Mouse (Mus musculus) forebrain, embryonic 12.5 days (tissue): ENCODE measurements around the gene Apobec2. TPM values are rescaled to one million over a fixed set of nuclear protein-coding genes. Genes with fewer than 3 reads are reported as not detected.

Source experiments
- ATAC-seq: fragments of 200-750 bp; cut with Nextera tagmentation; 2 replicates; pipeline ENCODE4 v1.8.0; 2017; ENCODE audit warnings: moderate TSS enrichment; ENCODE audit not compliant: low FRiP score
- H3K27ac ChIP-seq: fragments of 300-500 bp; sonication (generic); 2 replicates; pipeline ENCODE4 v1.5.1; 2016; ENCODE audit warnings: mild to moderate bottlenecking
- H3K27me3 ChIP-seq: fragments of 300-500 bp; sonication (generic); 2 replicates; pipeline ENCODE4 v1.6.1; 2016; ENCODE audit warnings: mild to moderate bottlenecking
- H3K36me3 ChIP-seq: fragments of 300-500 bp; sonication (generic); replicated peaks from 2 replicates; pipeline ENCODE4 v1.6.1; 2016; ENCODE audit warnings: mild to moderate bottlenecking
- H3K4me1 ChIP-seq: fragments of 300-500 bp; sonication (generic); 2 replicates; pipeline ENCODE4 v1.6.1; 2016
- H3K4me2 ChIP-seq: fragments of 300-500 bp; sonication (generic); 2 replicates; pipeline ENCODE4 v1.6.1; 2016; ENCODE audit warnings: mild to moderate bottlenecking, moderate library complexity
- H3K4me3 ChIP-seq: fragments of 300-500 bp; sonication (generic); replicated peaks from 2 replicates; pipeline ENCODE4 v1.5.1; 2016; ENCODE audit warnings: mild to moderate bottlenecking
- H3K9ac ChIP-seq: fragments of 300-500 bp; sonication (generic); 2 replicates; pipeline ENCODE4 v1.6.1; 2016; ENCODE audit warnings: mild to moderate bottlenecking
- H3K9me3 ChIP-seq: fragments of 300-500 bp; sonication (generic); 2 replicates; pipeline ENCODE4 v1.6.1; 2016
- WGBS: fragments of 180-500 bp; shearing (Covaris S2); methylation state at CpG from one replicate; pipeline ENCODE4 v1.1.7; 2016; 5-methylcytosine and 5-hydroxymethylcytosine counted together
- polyA plus RNA-seq: library from polyadenylated mRNA; unstranded; fragments of >200 nt; fragmentation: Nextera tagmentation; extraction: Ambion mirVana; gene quantifications from 2 replicates; pipeline ENCODE4 v1.2.1, GENCODE M21; 2016

Gene Apobec2
- polyA plus RNA-seq, 1 experiment from 2014 or later, result 0.65 TPM

DNA sequence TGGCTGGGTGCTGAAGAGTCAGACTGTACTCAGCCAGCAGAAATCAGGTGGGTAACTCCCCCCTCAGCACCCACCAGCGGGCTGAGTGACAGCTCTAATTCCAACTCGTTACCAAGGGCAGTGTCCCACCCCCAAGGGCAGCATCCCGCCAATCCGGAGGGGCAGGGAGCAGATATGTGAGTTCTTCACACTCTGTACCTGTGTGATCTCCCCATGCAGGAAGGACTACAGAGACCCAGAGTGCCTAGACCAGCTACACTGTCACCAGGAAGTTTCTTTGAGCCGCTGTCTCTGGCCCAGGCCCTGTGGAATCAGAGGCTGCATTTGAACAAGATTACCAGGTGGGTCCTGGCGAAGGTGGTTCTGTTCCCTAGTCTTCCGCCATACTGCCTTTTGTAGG is 21.5 kb upstream of the Apobec2 start:
- 48% methylated on average over 7 of the region's 7 CpGs for WGBS
- Histone ChIP-seq H3K4me3 (no peak overlapping the region), H3K9me3 (no peaks in the 10 kb centered on the region), H3K4me1 (peaks cover 5% of the 10 kb centered on the region; the same call in 1 of the 2 replicates), H3K27me3 (no peaks in the 10 kb centered on the region), H3K36me3 (no peaks in the 10 kb centered on the region), H3K4me2 (no peak overlapping the region), H3K27ac (no peak overlapping the region), H3K9ac (no peak overlapping the region)
- no peak for ATAC-seq

DNA sequence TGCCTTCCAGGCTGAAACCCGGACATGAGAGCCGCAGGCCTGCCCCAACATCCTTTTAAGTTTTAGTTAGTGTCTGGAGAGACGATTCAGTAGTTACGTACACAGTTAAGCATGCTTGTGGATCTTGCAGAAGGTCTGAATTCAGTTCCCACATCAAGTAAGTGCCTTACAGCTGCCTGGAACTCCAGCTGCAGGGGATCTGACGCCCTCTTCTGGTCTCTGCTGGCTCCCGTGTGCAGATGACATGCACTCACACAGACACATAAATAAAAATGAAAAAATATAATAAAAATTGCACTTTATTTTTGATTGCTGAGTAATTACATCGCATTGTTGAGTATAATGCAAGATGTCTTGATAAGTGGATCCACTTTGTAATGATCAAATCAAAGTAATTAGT is 20.8 kb upstream of the Apobec2 start:
- no peak for ATAC-seq
- no peak overlapping the region for H3K27ac ChIP-seq
- WGBS, result 79% methylated on average over 7 of the region's 7 CpGs
- H3K9me3 ChIP-seq, result no peaks in the 10 kb centered on the region
- peaks cover 5% of the 10 kb centered on the region; the same call in 1 of the 2 replicates for H3K4me1 ChIP-seq
- no peak overlapping the region for H3K4me3 ChIP-seq
- no peak overlapping the region for H3K9ac ChIP-seq
- no peak overlapping the region for H3K4me2 ChIP-seq
- H3K36me3 ChIP-seq, result no peaks in the 10 kb centered on the region
- H3K27me3 ChIP-seq, result no peaks in the 10 kb centered on the region

DNA sequence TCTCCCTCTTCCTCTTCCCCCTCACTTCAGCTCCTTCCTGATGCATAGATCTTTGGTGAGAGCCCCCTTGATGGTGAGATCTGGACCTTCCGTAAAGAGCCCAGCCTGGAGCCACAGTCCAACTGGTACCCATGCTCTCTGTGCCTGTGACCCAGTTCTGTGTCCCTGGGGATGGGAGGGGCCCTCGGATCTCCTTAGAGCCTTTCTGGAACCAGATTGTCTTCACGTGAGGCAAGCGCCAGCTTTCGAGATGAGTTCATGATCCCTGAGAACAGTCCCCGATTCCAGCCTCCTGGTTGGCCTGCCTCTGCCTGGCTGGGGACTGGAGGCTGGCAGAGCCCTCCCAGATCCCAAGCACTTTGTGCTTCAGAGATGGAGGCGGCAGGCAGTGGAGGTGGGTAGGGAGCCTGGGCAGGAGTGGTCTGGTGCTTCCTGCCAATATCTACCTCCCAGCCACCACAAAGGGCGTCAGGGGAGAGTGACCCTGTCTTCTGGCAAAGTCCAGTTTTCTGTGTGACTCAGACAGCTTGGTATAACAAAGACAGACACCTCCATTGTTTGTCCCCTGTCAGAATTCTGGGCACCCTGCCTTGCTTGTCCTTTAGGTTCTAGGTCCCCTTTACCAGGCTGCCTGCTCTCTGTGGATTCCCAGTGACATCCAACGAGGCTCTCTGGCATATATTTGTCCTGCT is 19.2 kb upstream of the Apobec2 start:
- WGBS, result 69% methylated on average over 9 of the region's 9 CpGs
- no peak for ATAC-seq
- Histone ChIP-seq H3K27me3 (no peaks in the 10 kb centered on the region), H3K4me2 (no peak overlapping the region), H3K4me3 (no peak overlapping the region), H3K9me3 (no peaks in the 10 kb centered on the region), H3K4me1 (peaks cover 5% of the 10 kb centered on the region; the same call in 1 of the 2 replicates), H3K27ac (no peak overlapping the region), H3K9ac (no peak overlapping the region), H3K36me3 (no peaks in the 10 kb centered on the region)

DNA sequence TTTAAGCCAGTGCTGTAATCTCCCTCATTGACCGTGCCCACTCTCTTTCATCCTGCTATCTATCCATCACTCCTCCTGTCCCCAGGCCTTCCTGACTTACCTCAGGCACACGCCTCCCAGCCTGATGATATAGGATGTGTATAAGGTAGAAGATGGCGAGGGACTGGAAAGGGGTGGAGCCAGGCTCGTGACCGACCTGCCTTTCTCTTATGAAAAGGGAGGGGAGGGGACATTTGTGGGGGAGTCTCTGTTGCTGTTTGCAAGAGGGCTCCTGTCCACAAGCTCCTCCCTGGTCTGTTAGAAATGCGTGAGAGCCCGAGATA is 18.6 kb upstream of the Apobec2 start, which contains the start of gene Tspo2:
Gene Tspo2, minus strand, starts transcription at position 170 of the 323 bp plus-strand sequence.
- H3K36me3 ChIP-seq, result no peaks in the 10 kb centered on the region
- peaks cover 5% of the 10 kb centered on the region; the same call in 1 of the 2 replicates for H3K4me1 ChIP-seq
- no peak within 1 kb of the TSS for H3K4me3 ChIP-seq
- no peak within 1 kb of the TSS for H3K9ac ChIP-seq
- H3K4me2 ChIP-seq, result no peak within 1 kb of the TSS
- H3K9me3 ChIP-seq, result no peaks in the 10 kb centered on the region
- no peaks in the 10 kb centered on the region for H3K27me3 ChIP-seq
- no peak for ATAC-seq
- no peak within 1 kb of the TSS for H3K27ac ChIP-seq
- 67% methylated on average over 7 of the region's 7 CpGs for WGBS

DNA sequence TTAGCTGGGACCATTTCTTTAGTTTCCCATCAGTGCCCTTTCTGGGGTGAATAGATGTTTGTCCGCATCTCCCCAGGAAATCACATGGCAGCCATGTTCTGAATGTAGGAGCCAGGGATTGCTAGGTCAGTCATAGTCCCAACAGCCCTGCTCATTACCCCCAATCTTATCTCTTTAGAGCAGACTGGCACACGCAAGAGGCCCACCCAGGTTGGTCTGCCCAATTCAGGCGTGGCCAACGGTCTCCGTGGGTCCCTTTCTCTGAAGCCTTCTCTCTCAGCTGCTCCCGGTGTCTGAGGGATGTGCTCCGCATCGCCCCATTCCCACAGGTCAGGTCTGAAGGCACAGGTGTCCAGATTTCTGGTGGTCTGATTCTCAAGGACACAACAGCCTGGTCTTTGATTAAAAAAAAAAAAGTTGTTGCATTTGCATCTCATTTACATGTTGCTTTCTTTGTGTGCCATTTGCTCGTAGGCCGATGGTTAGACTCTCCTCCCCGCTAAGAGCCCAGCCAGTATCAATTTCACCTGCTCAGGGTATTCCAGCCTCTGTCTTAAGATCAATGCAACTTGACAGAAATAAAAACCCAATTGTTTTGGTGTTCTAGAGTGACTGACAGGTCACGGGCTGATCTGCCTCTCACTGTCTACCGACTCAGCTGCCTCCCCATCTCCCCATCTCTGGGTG is 18.1 kb upstream of the Apobec2 start:
- WGBS, result 80% methylated on average over 13 of the region's 13 CpGs
- Histone ChIP-seq H3K9me3 (no peaks in the 10 kb centered on the region), H3K27ac (no peak overlapping the region), H3K27me3 (no peaks in the 10 kb centered on the region), H3K4me2 (no peak overlapping the region), H3K36me3 (no peaks in the 10 kb centered on the region), H3K9ac (no peak overlapping the region), H3K4me3 (no peak overlapping the region), H3K4me1 (peaks cover 5% of the 10 kb centered on the region; the same call in 1 of the 2 replicates)
- ATAC-seq, result no peak

DNA sequence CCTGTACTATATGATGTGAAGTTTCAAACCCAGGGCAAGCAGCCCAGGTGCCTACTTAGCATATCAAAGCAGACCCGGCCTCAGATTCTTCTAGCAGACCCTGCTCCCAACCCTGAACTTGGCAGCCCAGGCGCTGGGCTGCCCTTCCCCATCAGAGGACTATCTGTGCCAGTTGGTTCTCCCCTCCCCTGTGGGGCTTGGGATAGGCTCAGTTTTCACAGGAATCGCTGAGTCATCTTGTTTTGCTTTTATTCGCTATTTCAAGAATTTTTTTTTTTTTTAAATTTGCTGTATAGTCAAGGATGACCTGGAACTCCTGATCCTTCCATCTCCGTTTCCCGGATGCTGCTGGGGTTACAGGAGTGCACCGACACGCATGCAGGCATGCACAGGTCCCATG is 14.9 kb upstream of the Apobec2 start:
- Histone ChIP-seq H3K9ac (no peak overlapping the region), H3K4me2 (no peak overlapping the region), H3K36me3 (no peaks in the 10 kb centered on the region), H3K4me3 (no peak overlapping the region), H3K27ac (no peak overlapping the region), H3K27me3 (no peaks in the 10 kb centered on the region), H3K4me1 (peaks cover 5% of the 10 kb centered on the region; the same call in 1 of the 2 replicates), H3K9me3 (no peaks in the 10 kb centered on the region)
- ATAC-seq, result no peak
- 75% methylated on average over 8 of the region's 8 CpGs for WGBS

DNA sequence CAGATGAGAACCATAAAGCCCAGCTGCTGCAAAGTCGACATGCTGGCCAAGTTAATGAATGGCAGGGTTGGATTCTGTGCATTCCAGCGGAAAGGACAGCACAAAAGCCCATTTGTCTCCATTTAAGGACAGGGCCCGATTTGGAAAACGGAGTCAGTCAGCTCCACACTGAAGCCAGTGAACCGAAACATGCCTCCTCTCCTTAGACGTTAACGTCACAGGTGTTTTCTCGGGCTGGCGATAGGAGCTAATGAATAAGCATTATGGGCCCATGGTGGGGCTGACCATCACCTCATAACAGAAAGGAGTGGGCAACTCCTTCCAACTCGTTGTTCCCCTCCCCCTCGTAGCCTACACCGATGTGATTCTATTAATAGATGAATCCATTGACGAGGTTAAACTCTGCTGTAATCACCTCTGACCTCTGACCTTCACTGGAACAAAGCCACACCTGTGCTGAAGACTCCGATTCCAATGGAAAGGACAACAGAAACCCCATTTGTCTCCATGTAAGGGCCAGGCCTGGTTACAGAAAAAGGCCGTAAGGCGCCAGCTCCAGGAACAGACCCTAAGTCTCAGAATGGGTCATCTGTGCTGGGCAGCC is 10.9 kb upstream of the Apobec2 start:
- no peak overlapping the region for H3K9ac ChIP-seq
- H3K36me3 ChIP-seq, result no peaks in the 10 kb centered on the region
- WGBS, result 52% methylated on average over 16 of the region's 16 CpGs
- no peak for ATAC-seq
- H3K4me3 ChIP-seq, result no peak overlapping the region
- no peaks in the 10 kb centered on the region for H3K27me3 ChIP-seq
- H3K9me3 ChIP-seq, result no peaks in the 10 kb centered on the region
- H3K4me1 ChIP-seq, result no peaks in the 10 kb centered on the region
- no peak overlapping the region for H3K4me2 ChIP-seq
- no peak overlapping the region for H3K27ac ChIP-seq

DNA sequence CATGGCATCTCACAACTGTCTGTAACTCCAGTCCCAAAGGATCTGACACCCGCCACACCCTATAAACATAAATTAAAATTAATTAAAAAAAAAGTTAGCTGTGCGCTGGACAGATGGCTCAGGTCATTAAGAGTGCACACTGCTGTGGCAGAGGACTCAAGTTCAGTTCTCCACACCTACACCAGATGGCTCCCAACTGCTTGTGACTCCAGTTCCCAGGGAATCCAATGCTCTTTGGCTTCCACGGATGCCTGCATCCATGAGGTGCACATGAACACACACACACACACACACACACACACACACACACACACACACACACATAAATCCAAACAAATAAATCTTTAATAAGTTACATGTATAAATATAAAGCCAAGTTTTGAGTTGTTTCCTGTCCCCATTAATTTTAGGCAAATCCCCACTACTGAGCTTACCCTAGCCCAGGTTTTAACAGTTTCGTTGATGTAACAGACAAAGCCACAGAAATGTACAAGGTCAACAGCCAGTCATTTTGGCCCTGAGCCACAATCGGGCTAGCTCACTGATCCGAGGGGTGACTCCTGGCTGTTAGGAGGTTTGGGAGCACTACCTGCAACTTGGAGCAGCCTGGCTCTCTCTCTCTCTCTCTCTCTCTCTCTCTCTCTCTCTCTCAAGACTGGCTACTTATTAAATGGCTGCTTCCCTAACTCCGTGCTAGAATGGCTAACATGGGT is 10.2 kb upstream of the Apobec2 start:
- H3K4me1 ChIP-seq, result no peaks in the 10 kb centered on the region
- WGBS, result 75% methylated on average over 7 of the region's 7 CpGs
- no peak overlapping the region for H3K4me2 ChIP-seq
- no peaks in the 10 kb centered on the region for H3K27me3 ChIP-seq
- H3K9me3 ChIP-seq, result no peaks in the 10 kb centered on the region
- H3K9ac ChIP-seq, result no peak overlapping the region
- no peaks in the 10 kb centered on the region for H3K36me3 ChIP-seq
- H3K4me3 ChIP-seq, result no peak overlapping the region
- ATAC-seq, result 0 out of 2 replicates have a peak, but pooled peaks have one; percentile 39
- no peak overlapping the region for H3K27ac ChIP-seq

DNA sequence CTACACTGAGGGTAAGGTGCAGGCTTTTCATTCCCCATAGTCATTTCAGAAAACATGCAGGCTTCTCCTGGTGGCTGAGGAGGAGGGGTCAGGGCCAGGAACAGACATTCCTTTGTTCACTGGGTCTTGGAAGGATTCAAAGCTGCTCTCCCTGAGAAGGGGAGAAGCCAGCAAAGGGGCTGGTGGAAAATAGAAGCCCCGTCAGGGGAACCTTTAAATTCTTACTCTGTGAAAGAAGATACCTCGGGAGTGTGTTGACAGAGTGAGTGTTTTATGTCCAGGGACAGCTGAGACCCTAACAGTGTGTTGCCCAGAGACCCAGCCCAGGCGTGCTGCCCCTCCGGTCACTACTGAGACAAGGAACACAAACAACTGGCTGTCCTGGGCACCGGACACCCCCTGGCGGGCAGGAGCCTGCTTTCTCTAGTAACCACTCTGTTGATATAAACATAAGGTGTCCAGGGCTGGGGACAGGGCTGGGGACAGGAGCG is 4.7 kb upstream of the Apobec2 start:
- Histone ChIP-seq H3K9me3 (no peaks in the 10 kb centered on the region), H3K27ac (peak overlapping the region; percentile 43; the same call in 1 of the 2 replicates), H3K4me3 (no peak overlapping the region), H3K27me3 (no peaks in the 10 kb centered on the region), H3K36me3 (no peaks in the 10 kb centered on the region), H3K4me1 (peaks cover 15% of the 10 kb centered on the region), H3K9ac (no peak overlapping the region), H3K4me2 (no peak overlapping the region)
- 0 out of 2 replicates have a peak, but pooled peaks have one; percentile 11 for ATAC-seq
- 32% methylated on average over 7 of the region's 7 CpGs for whole genome bisulfite sequencing

DNA sequence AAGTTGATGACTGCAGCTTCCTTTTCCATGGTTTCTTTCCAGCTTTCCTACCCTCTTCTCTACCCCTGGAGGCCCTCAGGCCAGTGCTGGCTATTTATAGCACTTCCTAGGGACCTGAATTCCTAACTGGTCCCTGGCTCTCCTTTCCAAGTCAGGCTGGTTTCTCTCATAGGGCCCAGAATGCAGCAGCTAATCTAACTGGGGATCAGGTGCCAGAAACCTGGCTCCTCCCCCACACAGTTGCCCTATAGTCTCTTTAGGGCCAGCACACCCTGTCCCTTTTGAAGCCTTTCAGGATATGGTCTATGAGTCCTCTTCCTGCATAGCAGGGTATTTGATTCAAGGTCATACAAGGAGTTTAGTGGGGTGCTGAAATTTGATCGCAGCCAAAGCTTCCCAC is 3.8 kb upstream of the Apobec2 start:
- Histone ChIP-seq H3K4me3 (no peak overlapping the region), H3K27me3 (no peaks in the 10 kb centered on the region), H3K4me1 (peaks cover 18% of the 10 kb centered on the region), H3K9ac (no peak overlapping the region), H3K9me3 (no peaks in the 10 kb centered on the region), H3K27ac (peak overlapping the region; percentile 3; the same call in 1 of the 2 replicates), H3K4me2 (no peak overlapping the region), H3K36me3 (no peaks in the 10 kb centered on the region)
- ATAC-seq, result no peak
- 76% methylated on average over 1 of the region's 1 CpGs for WGBS

DNA sequence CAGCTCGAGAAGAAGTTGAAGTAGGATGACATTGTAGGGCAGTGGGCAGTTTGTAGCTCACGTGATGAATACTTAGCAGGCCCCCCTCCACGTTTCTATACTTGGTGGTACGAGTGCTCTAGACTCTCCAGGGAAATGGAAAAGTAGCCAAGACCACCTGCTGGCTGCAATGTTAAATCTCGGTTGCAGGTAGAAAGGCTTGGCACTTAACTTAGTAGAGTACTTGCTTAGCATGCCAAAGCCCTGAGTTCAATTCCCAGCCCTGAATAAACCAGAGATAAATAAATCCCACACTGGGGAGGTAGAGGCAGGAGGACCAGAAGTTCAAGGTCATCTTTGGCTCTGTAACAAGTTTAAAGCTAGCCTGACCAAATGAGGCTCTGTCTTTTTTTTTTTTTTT is 1.7 kb upstream of the Apobec2 start:
- Histone ChIP-seq H3K9me3 (no peaks in the 10 kb centered on the region), H3K4me3 (no peak overlapping the region), H3K9ac (no peak overlapping the region), H3K4me2 (no peak overlapping the region), H3K4me1 (peaks cover 18% of the 10 kb centered on the region), H3K36me3 (no peaks in the 10 kb centered on the region), H3K27me3 (no peaks in the 10 kb centered on the region), H3K27ac (no peak overlapping the region)
- no peak for ATAC-seq
- 78% methylated on average over 5 of the region's 5 CpGs for WGBS

DNA sequence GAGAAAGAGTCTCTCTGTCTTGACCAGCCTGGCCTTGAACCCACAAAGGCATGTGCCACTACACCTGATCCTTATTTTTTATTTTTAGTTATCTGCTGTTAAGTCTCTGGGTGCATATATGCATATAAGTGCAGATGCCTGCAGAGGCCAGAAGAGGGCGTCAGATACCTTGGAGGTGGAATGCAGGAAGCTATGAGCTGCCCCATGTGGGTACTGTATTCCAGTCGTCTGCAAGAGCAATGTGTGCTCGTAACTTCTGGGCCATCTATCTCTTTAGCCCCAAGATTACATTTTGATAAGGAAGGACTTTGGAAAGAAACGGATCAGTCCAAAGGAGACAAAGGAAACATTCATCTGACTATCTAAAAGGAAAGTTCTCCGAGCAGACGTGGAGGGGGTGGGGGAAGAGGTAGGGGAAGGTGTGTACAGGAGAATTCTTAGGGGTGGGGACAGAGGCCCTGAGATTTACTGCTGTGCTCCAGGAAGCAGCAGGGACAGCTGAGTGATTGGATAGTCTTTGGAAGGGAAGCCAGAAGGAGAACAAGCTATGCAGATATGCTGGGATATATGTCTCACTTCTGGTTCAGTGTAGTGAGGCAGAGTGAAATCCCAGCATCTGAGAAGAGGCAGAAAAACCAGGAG is 1.1 kb upstream of the Apobec2 start:
- Histone ChIP-seq H3K36me3 (no peaks in the 10 kb centered on the region), H3K9me3 (no peaks in the 10 kb centered on the region), H3K27me3 (no peaks in the 10 kb centered on the region), H3K9ac (no peak overlapping the region), H3K27ac (no peak overlapping the region), H3K4me3 (no peak overlapping the region), H3K4me2 (no peak overlapping the region), H3K4me1 (peaks cover 18% of the 10 kb centered on the region)
- ATAC-seq, result no peak
- 71% methylated on average over 6 of the region's 6 CpGs for WGBS
